Mouse (Mus musculus) CH12.LX (cell line): Measurements from ENCODE around the gene Csnk1g2. TPM values are rescaled to one million over a fixed set of nuclear protein-coding genes. Genes with fewer than 3 reads are reported as not detected.

Experiments
- DNase-seq: peaks from one replicate; pipeline ENCODE4 v3.0.0-alpha.2; 2013; ENCODE audit errors: extremely low read depth
- H3K27ac ChIP-seq: 2 replicates; pipeline ENCODE4 v1.5.1; 2012; ENCODE audit warnings: low read depth, mild to moderate bottlenecking, control low read depth, moderate library complexity; ENCODE audit not compliant: insufficient read depth
- H3K27me3 ChIP-seq: replicated peaks from 2 replicates; pipeline ENCODE3; 2012; ENCODE audit warnings: inconsistent platforms
- H3K36me3 ChIP-seq, 2 experiments: replicated peaks in 1 of 2; 2 replicates each; pipeline versions ENCODE3 to v1.6.1; 2012; ENCODE audit warnings: inconsistent platforms in 1 of 2, low read length in 1 of 2, mild to moderate bottlenecking in 1 of 2, mixed read lengths in 1 of 2, moderate library complexity in 1 of 2; ENCODE audit not compliant: control insufficient read depth in 1 of 2, insufficient read depth in 1 of 2
- H3K4me1 ChIP-seq, 2 experiments: 2 replicates each; pipeline ENCODE4 v1.6.1; 2012; ENCODE audit warnings: inconsistent platforms in 1 of 2, moderate library complexity in 1 of 2; ENCODE audit not compliant: insufficient read depth in 2 of 2, control insufficient read depth in 1 of 2
- H3K4me2 ChIP-seq: 2 replicates; pipeline ENCODE4 v1.6.1; 2012; ENCODE audit warnings: low read depth, mild to moderate bottlenecking, control low read depth; ENCODE audit not compliant: poor library complexity, insufficient read depth, severe bottlenecking
- H3K4me3 ChIP-seq, 3 experiments: fragments of 150-350 bp in 1 of 3; sonication (generic) in 1 of 3; replicated peaks in 1 of 3; 2 replicates each; pipeline versions ENCODE3 to v1.5.1; 2011 to 2012; ENCODE audit warnings: low read depth in 2 of 3, low read length in 2 of 3, mild to moderate bottlenecking in 2 of 3, moderate library complexity in 2 of 3, control low read depth in 1 of 3, improper control_type of control experiment in 1 of 3, inconsistent platforms in 1 of 3, mixed read lengths in 1 of 3; ENCODE audit not compliant: poor library complexity in 1 of 3
- H3K79me2 ChIP-seq: replicated peaks from 2 replicates; pipeline ENCODE4 v1.6.1; 2012; ENCODE audit warnings: mild to moderate bottlenecking, moderate library complexity; ENCODE audit not compliant: control insufficient read depth, poor library complexity, insufficient read depth, severe bottlenecking; ENCODE audit errors: extremely low read depth
- H3K9ac ChIP-seq: 2 replicates; pipeline ENCODE4 v1.6.1; 2012; ENCODE audit warnings: low read depth, mild to moderate bottlenecking, control low read depth, moderate library complexity; ENCODE audit not compliant: insufficient read depth
- H3K9me3 ChIP-seq: replicated peaks from 2 replicates; pipeline ENCODE3; 2012; ENCODE audit warnings: low read length, inconsistent platforms, mixed read lengths
- CHD1 ChIP-seq: IDR thresholded peaks from 2 replicates; pipeline ENCODE4 v1.6.1; 2012; ENCODE audit warnings: low read depth, low read length, improper control_type of control experiment, inconsistent platforms
- CHD2 ChIP-seq: IDR thresholded peaks from 2 replicates; pipeline ENCODE4 v1.6.1; 2011; ENCODE audit warnings: low read length, improper control_type of control experiment
- CTCF ChIP-seq, 2 experiments: IDR thresholded peaks in 1 of 2; conservative IDR thresholded peaks in 1 of 2; 2 replicates each; pipeline ENCODE4 v1.5.1; 2011 to 2012; ENCODE audit warnings: low read depth in 2 of 2, low read length in 2 of 2, improper control_type of control experiment in 1 of 2, inconsistent platforms in 1 of 2, mild to moderate bottlenecking in 1 of 2, moderate library complexity in 1 of 2
- E2F4 ChIP-seq: IDR thresholded peaks from 2 replicates; pipeline ENCODE4 v1.6.1; 2011; ENCODE audit warnings: low read depth, low read length, improper control_type of control experiment; ENCODE audit not compliant: insufficient replicate concordance
- ETS1 ChIP-seq: conservative IDR thresholded peaks from 2 replicates; pipeline ENCODE4 v1.6.1; 2012; ENCODE audit warnings: low read depth, mild to moderate bottlenecking, inconsistent platforms, low read length, improper control_type of control experiment, moderate library complexity
- HCFC1 ChIP-seq: IDR thresholded peaks from 2 replicates; pipeline ENCODE4 v1.6.1; 2012; ENCODE audit warnings: low read depth, mild to moderate bottlenecking, inconsistent platforms, low read length, improper control_type of control experiment
- JUND ChIP-seq: conservative IDR thresholded peaks from 2 replicates; pipeline ENCODE4 v1.6.1; 2011; ENCODE audit warnings: low read depth, low read length, improper control_type of control experiment
- KAT2A ChIP-seq: IDR thresholded peaks from 2 replicates; pipeline ENCODE4 v1.6.1; 2012; ENCODE audit warnings: low read length, improper control_type of control experiment, inconsistent platforms; ENCODE audit not compliant: insufficient replicate concordance
- NELFE ChIP-seq: IDR thresholded peaks from 2 replicates; pipeline ENCODE4 v1.6.1; 2011; ENCODE audit warnings: low read depth, low read length, improper control_type of control experiment
- NRF1 ChIP-seq: IDR thresholded peaks from 2 replicates; pipeline ENCODE4 v1.6.1; 2014; ENCODE audit warnings: low read depth, mild to moderate bottlenecking, inconsistent platforms, low read length, improper control_type of control experiment, moderate library complexity
- PAX5 ChIP-seq: IDR thresholded peaks from 2 replicates; pipeline ENCODE4 v1.6.1; 2012; ENCODE audit warnings: low read length, inconsistent platforms, mixed read lengths
- TBP ChIP-seq: conservative IDR thresholded peaks from 2 replicates; pipeline ENCODE4 v1.6.1; 2011; ENCODE audit warnings: low read depth, low read length, improper control_type of control experiment
- ZC3H11A ChIP-seq: IDR thresholded peaks from 2 replicates; pipeline ENCODE4 v1.6.1; 2012; ENCODE audit warnings: low read depth, mild to moderate bottlenecking, inconsistent platforms, low read length, improper control_type of control experiment
- ZKSCAN1 ChIP-seq: IDR thresholded peaks from 2 replicates; pipeline ENCODE4 v1.6.1; 2012; ENCODE audit warnings: low read depth, inconsistent platforms, low read length, improper control_type of control experiment, borderline replicate concordance
- dilution Hi-C: fragments of 300-500 bp; cut with MboI; formaldehyde crosslinking; loops from 2 replicates; pipeline ENCODE4 v1.14.3; 2020; ENCODE audit warnings: low sequenced_read_pairs; ENCODE audit not compliant: extremely low pct_unique_long_range_greater_than_20kb, extremely low pct_ligation_motif_present
- in situ Hi-C: fragments of 300-500 bp; cut with MboI; formaldehyde crosslinking; loops from 3 replicates; pipeline ENCODE4 v1.14.3; 2019; ENCODE audit warnings: low sequenced_read_pairs, low pct_ligation_motif_present, low pct_unique_long_range_greater_than_20kb, mixed read lengths
- polyA plus RNA-seq: library from polyadenylated mRNA; unstranded; fragments of >175 nt; gene quantifications from 2 replicates; pipeline ENCODE4 v1.2.1, GENCODE M21; 2012; ENCODE audit warnings: low read depth; ENCODE audit not compliant: insufficient read length
- total RNA-seq, 2 experiments: library from RNA; depleted of rRNA; stranded (reverse); fragments of 300-350 nt in 1 of 2; fragments of >200 nt in 1 of 2; gene quantifications; 2 replicates each; pipeline ENCODE4 v1.2.3; 2012 to 2014

Csnk1g2 gene
- total and polyA plus RNA-seq, 3 experiments: 44.1 to 59.0 (median 50.1) TPM

DNA sequence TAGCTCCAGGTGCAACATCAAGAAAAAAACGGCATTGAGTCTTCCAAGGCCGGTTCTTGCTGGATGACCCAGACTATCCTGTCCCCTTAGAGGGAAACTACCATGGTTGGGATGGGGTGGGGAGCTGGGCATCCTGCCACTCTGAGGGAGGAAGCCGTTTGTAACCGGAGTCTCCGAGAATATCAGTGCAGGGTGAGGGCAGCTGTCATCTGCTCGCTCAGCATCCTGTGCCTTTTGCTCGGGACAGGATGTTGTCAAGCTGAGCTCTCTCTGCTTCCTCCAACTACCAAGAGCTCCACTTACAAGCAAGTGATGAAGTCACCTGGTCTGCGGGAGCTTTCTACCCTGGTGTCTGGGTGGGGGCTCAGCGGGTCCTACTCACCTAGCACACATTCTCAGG lies 4.5 kb upstream of the Csnk1g2 start:
- no peaks in the 10 kb centered on the region for H3K27me3 ChIP-seq
- no peak for DNase-seq
- no peaks in the 10 kb centered on the region for H3K9me3 ChIP-seq
- H3K4me3 ChIP-seq: no peak overlapping the region
- peaks cover 33 to 38% of the 10 kb centered on the region in 2 experiments for H3K36me3 ChIP-seq
- H3K9ac ChIP-seq: no peak overlapping the region
- H3K4me1 ChIP-seq: peaks cover 4 to 25% of the 10 kb centered on the region in 2 experiments; a peak in 3 of 4 replicates
- TF ChIP-seq JUND (no peak), KAT2A (no peak), CHD1 (no peak), NELFE (no peak), E2F4 (no peak), ZC3H11A (no peak), PAX5 (no peak), CTCF (conservative IDR thresholded peaks at IDR 0.05 in 1 of 2, IDR thresholded peaks at IDR 0.05 in 1 of 2; ENCODE audit: low read depth in 2 of 2, low read length in 2 of 2) (no peak), ETS1 (no peak)
- no peak overlapping the region for H3K4me2 ChIP-seq
- in situ Hi-C loops: no loop called here
- H3K27ac ChIP-seq: no peak overlapping the region
- dilution Hi-C loops: no loop called here
- peaks cover 5% of the 10 kb centered on the region; the same call in 1 of the 2 replicates for H3K79me2 ChIP-seq

DNA sequence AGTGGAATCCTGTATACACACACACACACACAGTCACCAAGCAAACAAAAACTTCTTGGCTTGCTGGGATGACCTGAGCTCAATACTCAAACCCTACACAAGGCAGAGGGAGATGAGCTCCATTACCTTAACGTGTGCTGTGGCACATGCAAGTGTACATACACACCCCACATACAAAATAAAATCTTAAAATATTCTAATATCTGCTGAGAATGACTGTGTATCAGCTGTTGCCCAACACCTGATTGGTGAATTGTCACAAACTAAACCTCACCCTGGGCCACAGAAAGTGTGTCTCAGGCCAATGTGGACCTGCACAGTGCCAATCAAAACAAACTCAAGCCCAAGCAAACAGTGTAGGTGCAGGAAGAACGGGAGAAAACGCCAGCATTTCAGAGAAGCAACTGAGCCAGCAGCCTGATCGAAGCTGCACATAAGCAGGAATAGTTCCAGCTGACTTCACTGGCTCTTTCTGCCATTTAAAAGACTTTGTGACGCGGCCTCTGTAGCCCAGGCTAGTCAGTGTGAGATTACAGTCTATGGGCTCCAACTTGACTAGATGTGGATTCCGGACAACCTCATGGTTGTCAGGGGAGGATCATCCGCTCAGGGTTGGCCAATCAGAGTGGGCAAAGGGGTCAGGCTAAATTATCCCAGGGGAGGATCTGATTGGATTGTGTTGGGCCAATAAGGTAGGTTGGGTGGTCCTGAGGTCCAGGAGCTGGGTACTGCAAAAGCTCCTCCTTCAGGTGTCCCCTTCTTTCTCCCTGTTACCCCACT lies 3.0 kb upstream of the Csnk1g2 start:
- Histone ChIP-seq H3K4me3 (no peak overlapping the region), H3K9ac (no peak overlapping the region), H3K79me2 (peaks cover 14% of the 10 kb centered on the region), H3K27ac (no peak overlapping the region), H3K4me2 (no peak overlapping the region), H3K27me3 (no peaks in the 10 kb centered on the region), H3K9me3 (no peaks in the 10 kb centered on the region), H3K36me3 (peaks cover 19 to 30% of the 10 kb centered on the region in 2 experiments), H3K4me1 (peaks cover 13 to 21% of the 10 kb centered on the region in 2 experiments)
- TF ChIP-seq TBP (no peak), CHD2 (no peak), ZKSCAN1 (no peak), KAT2A (no peak), HCFC1 (no peak), ETS1 (no peak), NRF1 (no peak), ZC3H11A (no peak)
- in situ Hi-C loops (no loop called here), dilution Hi-C loops (no loop called here)
- DNase-seq: no peak
